Mouse (Mus musculus): ENCODE data around the gene Dtx3.
"Not testable (repeated sequence)": the region's sequence is repeated elsewhere in the genome, so short reads cannot be mapped to it uniquely, and the experiment has no call there.

Dtx3 gene

DNA sequence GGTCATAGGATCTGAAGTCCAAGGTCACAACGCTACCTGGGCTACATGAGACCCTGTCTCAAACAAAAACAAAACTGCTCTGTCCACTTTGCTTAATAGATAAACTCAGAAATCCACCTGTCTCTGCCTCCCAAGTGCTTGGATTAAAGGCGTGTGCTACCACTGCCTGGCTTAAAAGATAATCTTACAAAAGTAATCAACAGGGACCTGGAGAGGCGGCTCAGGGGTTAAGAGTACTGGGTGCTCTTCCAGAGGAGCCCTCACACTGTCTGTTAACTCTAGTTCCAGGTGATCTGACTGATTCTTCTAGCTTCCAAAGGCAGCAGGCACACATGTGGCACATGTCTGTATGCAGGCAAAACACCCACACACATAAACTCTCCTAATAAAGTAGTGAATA is 7.6 kb upstream of the Dtx3 start:
- no peak for DNase-seq

DNA sequence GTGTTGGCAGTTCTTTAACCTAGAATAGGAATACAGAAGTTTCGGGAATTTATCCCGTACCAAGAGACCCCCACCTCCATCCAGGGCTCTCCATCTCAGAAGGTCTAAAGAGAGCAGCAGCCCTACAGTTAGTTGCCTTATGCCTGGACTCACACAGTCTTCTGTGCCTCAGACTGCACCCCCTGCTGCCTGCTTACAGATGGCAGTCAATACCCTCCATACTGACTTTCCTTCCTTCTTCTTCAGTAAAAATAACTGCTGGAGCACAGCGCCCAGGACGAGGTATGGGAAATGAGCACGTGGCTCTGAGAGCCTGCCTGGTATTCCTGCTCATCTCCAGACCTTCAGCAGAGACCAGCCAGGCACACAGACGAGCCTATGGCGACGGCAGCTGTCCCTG is 4.8 kb upstream of the Dtx3 start:
- DNase-seq, result no peak

DNA sequence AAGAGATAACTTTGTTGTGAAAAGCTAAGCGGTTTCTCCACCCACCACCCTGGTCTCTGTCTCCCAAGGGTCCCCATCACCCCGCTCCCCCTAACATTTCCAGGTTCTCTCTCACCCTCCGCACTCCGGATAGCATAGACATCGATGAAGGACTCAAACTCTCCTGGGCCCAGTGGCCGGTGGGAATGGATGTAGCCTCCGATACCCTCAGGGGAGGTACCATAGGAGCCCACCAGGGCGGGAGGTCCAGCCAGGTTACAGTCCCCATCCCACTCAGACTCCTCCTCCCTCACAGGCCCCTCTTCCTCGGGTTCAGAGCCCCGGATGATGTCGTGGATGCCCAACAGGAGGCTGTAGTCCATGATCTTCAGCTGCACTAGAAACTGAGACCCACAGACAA is 3.9 kb upstream of the Dtx3 start:
- no peak for DNase-seq

DNA sequence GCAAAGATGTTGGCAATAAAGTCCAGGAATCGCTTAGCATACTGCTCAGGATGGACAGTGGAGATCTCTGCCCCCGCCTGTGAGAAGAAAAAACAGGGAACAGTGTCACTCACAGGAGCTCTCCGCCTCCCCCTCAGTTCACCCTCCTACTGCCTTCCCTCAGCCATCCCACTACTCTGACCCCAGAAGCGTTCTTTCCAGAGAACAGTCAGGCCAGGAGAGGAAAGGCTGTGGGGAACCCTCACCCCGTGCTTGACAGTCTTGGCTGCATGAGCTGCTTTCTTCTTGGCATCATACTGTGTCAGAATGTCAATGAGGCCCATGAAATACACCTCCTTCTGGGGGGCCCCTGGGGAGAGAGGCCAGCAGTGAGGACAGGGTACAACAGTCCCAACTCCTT is 3.5 kb upstream of the Dtx3 start:
- DNase-seq, result no peak

DNA sequence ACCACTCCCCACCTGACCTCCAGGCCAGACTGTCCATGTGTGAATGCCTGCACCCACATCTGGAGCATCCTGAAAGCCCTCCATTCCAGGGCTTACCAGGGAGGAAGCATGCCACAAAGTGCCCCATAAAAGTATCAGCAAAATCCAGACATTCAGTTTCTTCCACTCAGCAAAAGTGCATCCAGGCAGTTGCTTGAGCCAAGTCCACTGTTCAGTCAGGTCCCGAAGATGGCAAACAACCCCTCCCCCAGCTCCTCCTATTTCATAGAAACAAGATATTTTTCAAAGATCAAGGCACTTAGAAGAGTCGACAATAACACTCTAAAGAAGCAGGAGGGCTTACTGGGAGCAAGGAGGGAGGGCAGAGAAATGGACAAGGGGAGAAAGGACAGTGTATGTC is 3.0 kb upstream of the Dtx3 start:
- DNase-seq, result no peak

DNA sequence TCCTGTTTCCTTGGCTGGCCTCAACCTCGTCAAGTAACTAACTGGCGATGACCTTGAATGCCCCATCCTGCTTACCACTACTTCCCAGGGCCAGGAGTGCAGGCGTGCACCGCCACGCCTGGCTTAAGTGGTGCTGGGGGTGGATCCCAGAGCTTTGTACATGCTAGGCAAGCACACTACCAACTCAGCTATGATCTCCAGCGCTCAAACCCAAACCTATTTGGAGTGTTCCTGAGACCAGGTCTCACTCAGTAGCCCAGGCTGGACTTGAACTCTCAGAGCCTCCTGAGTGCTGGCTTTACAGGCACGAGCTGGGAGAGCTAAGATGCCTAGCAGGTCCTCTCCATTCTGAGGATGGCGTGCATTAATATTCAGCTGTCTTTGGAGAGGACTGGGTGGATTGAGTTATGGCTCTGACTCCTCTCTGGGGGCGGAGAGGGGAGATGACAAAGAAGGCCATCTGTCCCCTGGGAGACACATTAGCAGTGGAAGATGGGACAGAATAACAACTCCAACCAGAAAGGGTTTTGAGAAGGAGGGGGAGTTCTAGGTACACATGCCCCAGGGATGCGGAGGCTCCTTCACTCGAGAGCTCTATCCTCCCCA is 2.1 kb upstream of the Dtx3 start:
- DNase-seq, result no peak

DNA sequence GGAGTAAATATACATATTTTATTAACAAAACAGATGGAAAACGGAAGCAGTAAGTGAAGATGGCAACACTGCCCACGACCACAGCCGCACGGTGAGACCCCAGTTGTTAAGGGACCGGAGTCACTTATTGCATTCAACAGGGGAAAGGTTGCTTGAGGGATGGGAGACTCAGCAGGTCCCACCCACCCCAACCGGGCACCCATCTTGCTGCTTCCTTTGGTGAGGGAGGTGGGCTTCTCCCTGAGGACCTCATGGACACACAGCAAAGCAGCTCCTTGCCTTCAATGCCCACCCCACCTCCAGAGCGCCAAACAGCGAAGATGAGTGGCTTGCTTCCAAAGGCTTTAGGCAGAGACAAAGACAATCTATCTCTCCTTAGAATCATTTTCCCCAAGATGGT is 1.6 kb upstream of the Dtx3 start:
- no peak for DNase-seq

DNA sequence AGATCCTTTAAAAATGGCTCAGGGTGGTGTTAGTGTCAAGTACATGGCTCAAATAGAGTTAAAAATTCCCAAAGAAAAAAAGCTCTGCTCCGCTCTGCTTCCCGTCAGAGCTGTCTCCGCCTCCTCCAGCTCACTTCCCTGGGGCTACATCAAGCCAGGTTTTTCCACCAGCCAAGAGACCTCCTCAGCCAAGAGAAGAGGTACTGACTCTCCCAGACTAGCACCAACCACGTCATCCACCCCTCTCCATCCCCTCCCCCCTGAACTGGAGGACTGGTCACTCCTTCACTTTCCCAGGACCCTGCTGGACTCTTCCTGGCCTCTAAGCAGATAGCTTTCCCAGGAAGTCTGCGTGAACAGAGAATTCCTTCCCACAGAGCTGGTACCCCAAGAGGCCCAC is 864 bp upstream of the Dtx3 start:
- peak; percentile 82 for DNase-seq

DNA sequence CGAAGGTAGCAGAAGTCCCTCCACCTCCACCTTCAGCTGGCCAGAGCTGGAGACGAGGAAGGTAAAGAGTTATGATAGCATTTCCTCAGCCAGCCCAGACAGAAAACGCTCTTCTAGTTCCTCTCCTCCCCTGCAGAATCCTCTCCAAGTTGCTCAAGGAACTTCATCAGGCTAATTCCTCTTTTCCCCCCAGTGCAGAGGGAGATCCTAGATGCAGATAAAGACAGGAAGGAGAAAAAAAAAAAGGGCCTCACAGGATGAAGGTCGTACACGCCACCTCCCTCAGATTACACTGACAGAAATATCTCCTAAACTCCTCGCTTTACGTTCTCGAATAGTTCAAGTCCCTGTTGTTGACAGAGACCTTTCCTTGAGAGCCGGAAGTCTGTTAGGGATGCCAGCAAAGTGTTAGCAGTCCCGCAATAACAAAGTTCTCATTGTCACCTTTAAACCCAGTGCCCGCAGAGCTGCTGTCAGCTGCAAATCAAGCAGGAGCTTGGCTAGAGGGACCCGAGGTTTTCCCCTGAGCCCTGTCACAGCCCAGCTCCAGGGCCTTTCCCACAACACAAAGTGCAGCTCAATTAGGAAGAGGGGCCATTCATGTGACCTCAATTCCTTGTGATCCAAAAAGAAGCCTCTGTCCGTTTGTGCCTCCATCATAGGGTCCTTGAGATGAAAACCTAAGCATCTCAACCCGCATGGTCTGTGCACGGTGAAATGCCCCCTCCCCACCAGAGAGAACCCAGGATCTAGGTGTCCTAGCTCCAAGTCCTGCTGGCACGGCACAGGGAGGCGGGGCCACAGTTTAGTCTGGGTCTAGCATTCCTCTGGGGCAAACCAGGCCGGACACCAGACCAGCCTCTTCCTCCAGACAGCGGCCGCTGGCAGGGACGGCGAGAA is 850 bp downstream of the Dtx3 start:
- DNase-seq, result peak; percentile 86

DNA sequence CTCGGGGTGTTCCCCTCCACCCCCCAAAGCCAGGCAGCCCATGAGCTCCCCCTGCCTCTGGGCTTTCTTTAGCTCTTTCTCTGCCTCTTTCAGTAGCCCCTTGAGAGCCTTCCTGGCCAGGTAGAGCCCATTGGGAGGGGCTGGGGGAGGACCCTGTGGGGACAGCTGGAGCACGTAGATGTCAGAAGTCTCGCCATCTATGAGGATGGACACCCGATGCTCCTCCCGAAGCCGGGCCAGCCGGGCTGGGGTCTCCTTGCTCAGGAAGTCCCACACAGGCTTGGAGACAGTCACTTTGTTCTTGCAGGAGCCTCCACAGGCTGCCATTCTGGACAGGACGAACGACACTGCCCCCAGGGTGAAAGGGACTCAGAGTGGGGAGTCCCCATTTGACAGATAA is 2.5 kb downstream of the Dtx3 start:
- no peak for DNase-seq

DNA sequence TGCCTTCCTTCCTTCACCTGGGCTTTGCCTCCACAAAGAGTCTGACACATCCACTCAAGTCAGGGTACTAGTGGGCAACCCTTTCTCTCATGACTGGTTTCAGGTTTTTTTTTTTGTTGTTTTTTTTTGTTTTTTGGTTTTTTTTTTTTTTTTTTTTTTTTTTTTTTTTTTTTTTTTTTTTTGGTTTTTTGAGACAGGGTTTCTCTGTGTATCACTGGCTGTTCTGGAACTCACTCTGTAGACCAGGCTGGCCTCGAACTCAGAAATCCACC is 3.5 kb downstream of the Dtx3 start:
- DNase-seq, result not testable (repeated sequence)

DNA sequence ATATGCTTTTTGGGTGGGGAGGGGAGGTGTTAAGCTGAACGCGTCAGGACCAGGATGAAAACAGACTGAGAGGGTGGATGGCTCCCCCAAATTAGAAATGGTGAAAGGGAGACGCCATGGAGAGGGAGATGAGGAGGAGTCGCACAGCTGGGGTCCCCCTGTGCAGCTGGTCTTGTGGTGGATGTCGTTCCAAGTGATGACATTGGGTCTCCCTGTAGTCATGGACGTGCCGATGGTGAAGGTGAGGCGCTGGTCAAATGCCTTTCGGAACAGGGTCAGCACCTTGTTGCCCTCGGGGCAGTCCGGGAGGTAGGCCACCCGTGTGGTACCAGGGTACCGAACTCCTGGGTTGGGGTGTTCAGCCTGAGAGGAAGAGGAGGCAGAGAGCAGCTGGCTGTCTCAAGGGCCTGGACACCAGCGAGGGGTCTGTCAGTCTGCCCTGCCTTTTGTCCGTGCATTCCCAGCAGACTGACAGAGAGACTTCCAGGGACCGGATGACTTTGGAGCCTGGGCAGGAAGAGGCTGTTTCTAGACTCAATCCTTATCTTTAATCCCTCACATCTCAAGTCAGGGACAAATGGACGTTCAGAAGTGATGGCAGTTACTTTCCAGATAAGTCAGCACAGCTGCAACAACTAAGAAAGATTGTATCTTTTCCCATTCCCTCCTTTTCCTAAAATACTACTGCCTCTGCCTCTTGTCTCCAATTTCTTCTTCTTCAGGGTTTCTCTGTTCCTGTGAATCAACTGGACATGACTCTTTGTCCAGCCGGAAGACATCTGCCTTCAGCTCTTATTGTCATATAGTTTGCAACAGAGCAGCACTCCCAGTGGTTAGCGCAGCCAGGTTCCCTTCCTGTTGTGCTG is 4.1 kb downstream of the Dtx3 start:
- no peak for DNase-seq

DNA sequence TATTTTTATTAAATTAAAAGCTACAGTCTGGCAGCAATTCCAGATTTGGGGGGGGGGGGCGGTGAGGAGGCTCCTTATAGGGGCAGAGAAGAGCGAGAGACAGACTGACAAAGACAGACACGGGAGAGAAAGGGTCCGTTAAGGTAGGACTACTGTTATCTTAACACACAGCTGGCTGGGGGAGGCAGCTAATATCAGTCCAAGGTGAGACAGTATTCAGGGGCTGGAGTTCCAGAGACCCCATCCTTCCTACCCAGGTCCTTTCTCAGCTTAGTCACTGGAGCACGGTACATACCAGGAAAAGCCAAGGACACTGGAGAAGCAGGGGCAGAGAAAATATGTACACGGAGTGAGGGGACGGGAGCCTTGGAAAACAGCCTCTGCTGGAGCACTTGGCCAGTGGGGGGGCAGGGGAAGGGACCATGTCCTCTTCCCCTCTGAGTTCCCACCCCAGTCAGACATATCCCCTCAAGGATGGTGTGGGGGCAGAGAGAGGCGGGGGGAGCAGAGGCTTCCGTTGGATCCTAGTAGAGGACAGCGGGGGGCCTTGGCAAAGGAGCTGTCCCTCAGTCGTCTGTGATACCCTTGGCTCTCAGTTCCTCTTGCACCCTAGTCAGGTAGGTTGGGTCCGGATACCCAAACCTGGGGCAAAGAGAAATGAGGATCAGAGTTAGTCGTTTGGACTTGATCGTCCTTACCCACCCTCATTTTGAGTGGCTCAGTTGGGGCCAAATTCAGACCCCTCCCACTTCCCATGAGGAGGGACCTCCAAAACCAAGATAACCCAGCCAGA is 4.9 kb downstream of the Dtx3 start:
- DNase-seq, result no peak

DNA sequence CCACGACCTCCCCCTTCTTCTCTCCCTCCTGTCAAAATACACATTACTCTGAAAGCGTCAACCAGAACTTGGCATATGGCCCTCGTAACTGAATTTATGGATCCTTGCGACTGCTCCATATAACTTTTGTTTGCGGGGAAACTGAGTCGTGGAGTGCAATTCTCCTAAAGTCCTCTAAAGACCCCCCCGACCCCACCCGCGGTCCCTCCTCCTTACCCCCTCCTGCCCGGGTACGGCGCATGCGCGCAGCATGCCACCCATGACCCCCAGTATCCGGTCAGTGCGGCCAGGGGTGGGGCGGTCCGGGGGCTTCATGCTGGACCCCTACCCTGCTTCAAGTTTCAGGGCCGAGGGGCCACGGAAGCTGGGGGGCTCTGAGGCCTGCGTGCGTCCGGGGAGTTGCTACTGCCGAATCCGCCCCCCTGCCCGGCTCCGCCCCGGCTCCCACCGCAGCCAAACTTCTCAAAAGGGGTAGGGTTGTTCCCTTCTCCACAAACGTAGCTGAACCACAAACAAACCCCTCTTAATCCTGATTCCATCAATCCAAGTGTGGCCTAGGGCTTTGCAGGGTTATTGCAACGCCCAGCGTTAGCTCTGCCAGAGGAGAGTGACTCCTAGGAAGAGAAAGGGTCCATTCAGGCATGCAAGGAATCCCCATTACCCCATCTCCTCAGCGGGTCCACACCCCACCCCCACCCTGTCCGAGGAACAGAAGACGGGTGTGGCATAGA is 5.7 kb downstream of the Dtx3 start, which contains the start of gene Arhgef25:
Gene Arhgef25 (minus strand): TSS at position 433 of the 731 bp plus-strand sequence.
- DNase-seq, result peak; percentile 70

DNA sequence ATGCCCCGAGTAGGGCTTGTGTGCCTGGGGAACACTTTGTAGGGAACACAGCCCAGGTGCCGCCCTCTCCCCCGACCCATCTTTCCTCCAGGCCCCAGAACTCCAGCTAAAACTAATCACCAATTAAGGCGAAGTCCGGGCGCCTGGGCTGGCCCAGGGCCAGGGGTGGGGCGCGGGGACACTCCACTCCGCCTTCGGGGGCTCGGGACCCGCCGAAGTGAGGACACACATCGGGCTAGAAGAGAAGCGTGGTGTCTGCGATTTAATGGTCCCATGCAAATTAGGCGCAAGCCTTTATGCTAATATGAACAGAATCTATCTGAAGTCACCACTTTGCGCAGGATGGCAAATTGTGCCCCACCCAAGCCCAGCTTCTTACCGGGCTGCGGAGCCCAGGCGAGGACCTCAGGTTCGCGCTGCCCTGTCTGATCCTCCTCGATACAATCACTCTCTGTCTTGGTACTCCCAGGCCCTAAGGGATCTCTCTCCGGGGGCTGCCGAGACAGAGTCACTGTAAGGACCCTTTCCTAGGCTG is 6.3 kb downstream of the Dtx3 start:
- DNase-seq, result peak; percentile 53

DNA sequence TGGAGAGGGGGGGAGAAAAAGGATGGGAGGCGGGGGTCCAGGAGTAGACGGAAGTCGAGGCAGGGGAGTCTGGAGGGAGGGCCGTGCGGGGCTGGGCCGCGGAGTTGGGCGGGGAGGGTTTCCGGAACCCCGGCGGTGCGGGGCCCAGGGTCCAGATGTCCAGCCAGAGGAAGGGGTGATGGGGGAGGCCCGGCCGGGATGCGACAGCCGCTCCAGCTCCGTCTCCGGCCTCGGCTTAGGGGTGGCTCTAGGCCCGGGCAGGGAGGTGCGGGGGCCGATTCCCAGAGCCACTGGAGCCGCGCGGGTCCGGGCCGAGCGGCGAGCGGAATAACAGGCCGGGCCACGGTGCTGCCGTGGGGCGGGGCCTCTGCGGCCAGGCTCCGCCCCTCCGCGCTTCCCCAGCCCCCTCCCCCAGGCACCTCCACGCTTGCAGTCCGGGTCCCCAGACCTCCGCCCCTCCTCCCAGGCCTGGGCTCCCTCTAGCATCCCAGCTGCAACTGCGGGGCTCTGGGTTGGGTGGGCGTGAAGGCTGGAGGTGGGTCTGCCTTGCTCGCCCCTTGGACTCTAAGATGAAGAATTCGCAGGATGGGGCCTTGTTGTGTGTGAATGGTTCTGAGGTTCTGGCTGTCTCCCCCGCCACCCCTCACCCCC is 6.9 kb downstream of the Dtx3 start:
- peak; percentile 78 for DNase-seq

DNA sequence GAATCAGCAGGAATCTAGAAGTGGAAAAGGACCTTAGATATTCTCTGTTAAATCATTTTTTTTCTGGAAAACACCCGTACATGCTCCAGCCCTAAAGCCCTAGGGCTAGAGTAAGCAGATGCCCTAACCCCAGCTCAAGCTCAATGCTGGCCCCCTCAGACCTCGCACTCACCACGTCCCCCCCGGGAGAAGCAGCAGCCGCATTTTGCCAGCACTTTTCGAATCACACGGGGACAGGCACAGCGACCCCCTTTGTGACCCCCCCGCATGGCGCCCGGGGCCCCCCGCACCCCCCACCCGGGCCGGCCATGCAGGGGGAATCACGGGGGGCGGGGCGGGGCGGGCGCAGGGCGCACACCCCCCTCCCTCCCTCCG is 7.5 kb downstream of the Dtx3 start:
- no peak for DNase-seq

DNA sequence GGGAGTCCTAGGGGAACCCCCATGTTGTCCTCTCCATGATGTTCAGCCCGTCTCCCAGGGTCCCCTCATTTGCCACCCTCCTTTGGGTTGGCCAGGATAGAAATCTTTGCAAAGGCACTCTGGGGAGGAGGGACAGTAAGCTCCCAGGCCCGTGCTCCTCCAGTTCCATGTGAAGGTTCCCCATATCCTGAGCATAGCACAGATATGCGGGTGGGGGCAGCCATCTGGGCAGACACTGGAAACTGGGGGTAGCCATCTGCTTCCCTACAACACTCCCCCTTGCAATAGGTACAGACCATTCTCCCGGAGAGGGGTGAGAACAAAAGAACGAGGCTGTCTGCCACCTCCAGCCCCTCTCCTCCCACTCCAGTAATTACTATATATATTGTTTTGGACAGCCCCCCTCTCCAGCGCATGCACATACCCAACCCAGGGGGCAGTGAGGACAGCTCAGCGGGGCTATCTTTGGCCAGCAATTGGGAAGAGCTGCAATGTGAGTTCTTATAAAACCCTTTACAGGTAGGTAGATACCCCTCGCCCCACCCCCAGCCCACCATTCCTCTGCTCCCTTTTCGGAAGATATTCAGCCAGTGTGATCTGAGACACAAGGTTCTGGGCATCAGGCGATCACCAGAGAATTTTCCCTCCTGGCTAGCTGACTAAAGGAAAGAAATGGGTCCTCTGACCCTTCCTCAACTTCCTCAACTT is 8.0 kb downstream of the Dtx3 start:
- no peak for DNase-seq

DNA sequence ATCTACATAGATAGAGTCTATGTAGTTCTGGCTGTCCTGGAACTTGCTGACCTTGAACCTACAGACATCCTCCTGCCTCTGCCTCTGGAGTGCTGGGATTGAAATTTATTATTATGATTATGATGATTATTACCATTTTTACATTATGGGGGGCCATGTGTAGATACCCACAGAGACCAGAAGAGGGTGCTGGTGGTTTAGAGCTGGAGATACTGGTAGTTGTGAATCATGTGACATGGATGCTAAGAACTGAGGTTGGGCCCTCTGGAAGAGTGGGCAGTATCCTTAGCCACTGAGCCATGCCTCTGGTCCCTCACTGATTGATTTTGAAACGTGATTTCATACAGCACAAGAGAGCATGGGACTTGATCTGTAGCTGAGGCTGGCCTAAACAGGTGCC is 9.1 kb downstream of the Dtx3 start:
- no peak for DNase-seq

DNA sequence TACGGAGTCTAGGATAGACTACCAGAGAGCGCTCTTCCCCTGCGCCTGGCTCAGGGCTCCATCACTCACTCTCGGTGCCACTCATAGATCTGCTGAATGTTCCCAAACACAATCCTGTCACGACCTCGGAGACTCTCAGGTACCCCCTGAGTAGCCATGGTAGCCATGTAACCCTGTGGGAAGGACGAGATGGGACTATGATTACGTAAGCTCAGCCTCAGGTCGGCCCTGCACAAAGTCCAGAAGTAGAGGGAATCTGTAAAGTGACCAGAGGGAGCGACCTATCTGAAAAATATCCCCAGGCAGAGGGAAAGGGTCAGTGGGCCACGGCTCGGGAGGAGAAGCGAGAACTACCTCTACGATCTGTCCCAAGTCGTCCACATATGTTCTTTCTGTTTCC is 10.0 kb downstream of the Dtx3 start:
- no peak for DNase-seq

DNA sequence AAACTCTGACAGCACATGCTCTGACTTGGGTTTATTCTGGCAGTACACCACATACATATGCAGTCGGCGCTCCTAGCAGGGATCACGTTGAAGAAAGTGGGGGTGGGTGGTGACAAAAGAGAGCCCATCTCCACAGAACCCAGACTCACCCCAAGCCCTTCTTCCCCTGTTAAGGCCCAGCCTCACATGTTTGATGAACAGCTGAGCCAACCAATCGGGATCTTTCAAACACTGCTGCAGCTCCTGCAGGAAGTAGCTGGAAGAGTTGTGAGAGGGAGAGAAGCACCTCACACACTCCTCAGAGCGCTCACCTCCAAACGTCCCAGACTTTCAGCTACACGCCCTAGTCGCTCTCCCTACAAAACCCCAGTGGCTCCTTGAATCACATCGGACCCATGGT is 10.4 kb downstream of the Dtx3 start:
- DNase-seq, result no peak
